Comparison of ENCODE assay signal across 8 mouse cellular contexts in the genomic region with DNA sequence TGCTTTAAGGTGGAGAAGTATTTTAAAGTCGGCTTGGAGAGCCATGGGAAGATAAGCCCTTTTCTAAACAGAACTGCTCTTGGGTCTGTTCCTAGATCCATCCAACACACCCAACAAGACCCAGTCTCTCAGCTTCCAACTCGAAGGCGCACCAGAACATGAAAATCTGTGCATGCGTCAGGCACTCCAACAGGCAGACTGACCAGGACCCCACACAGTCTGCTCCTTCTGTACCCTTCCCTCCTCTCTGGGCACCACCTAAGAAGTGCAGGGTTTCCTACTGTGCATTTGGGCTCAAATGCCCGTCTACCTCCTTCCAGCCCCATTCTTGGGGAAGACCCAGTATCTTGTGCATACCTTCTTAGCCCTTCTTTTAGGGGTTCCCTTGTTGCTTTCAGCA. TPM values are rescaled to one million over a fixed set of nuclear protein-coding genes. Genes with fewer than 3 reads are reported as not detected.
A peak's percentile ranks its signal among the peaks of the same experiment; 100 is the strongest.
DNase-seq lines count a peak whose midpoint lies in the region; ATAC-seq and TF ChIP-seq lines count a peak whose summit lies in the region.

No protein-coding gene starts in this region.

- H3K9ac ChIP-seq in heart, embryonic 12.5 days, result peak overlapping the region; percentile 70
- H3K9ac ChIP-seq in forebrain, embryonic 16.5 days (replicated peaks; ENCODE audit: low read depth, low read length), result peak overlapping the region; percentile 71
- peak overlapping the region; percentile 28; the same call in 1 of the 2 replicates for H3K9ac ChIP-seq in liver, postnatal 0 days (replicated peaks)

- DNase-seq in heart, postnatal 36 days, result no peak
- no peak for DNase-seq in G1E (ENCODE audit: low spot score)
- no peak for DNase-seq in liver, postnatal 0 days
- DNase-seq in thymus, postnatal 10 days (ENCODE audit: low spot score in 2 of 2), result no peak
- no peak for DNase-seq in embryo, embryonic 10 days (ENCODE audit: low spot score)
- no peak for DNase-seq in retina, embryonic 14.5 days (ENCODE audit: low spot score)

- H3K27ac ChIP-seq in heart, embryonic 12.5 days (ENCODE audit: poor library complexity, severe bottlenecking), result 0 out of 2 replicates have a peak overlapping the region, but pooled peaks have one; percentile 1
- peak overlapping the region; percentile 70 for H3K27ac ChIP-seq in forebrain, embryonic 16.5 days (ENCODE audit: low read length)
- H3K27ac ChIP-seq in liver, postnatal 0 days (ENCODE audit: low read depth), result no peak overlapping the region

- H3K36me3 ChIP-seq in heart, embryonic 12.5 days, result peaks cover 38% of the 10 kb centered on the region
- H3K36me3 ChIP-seq in G1E (replicated peaks), result peaks cover 76% of the 10 kb centered on the region
- peaks cover 7% of the 10 kb centered on the region for H3K36me3 ChIP-seq in forebrain, embryonic 16.5 days (ENCODE audit: control insufficient read depth, insufficient read depth)
- peaks cover 24% of the 10 kb centered on the region for H3K36me3 ChIP-seq in liver, postnatal 0 days (replicated peaks; ENCODE audit: insufficient read depth, low read length)

- WGBS in heart, embryonic 12.5 days, result 39% methylated on average over 5 of the region's 5 CpGs
- WGBS in forebrain, embryonic 16.5 days, result 17% methylated on average over 5 of the region's 5 CpGs
- WGBS in liver, postnatal 0 days (ENCODE audit: insufficient replicate concordance), result 55% methylated on average over 5 of the region's 5 CpGs

- TF ChIP-seq CTCF in G1E (IDR thresholded peaks at IDR 0.05; ENCODE audit: low read depth, low read length), result no peak
- no peak for TF ChIP-seq CTCF in liver, postnatal 0 days (IDR thresholded peaks at IDR 0.05; ENCODE audit: low read depth)

- no peaks in the 10 kb centered on the region for H3K27me3 ChIP-seq in heart, embryonic 12.5 days (replicated peaks)
- no peaks in the 10 kb centered on the region for H3K27me3 ChIP-seq in G1E (ENCODE audit: insufficient read depth, low read length)
- no peaks in the 10 kb centered on the region for H3K27me3 ChIP-seq in forebrain, embryonic 16.5 days (replicated peaks; ENCODE audit: control insufficient read depth, insufficient read depth, low read length)
- no peaks in the 10 kb centered on the region for H3K27me3 ChIP-seq in liver, postnatal 0 days (ENCODE audit: insufficient read depth, low read length)

- H3K9me3 ChIP-seq in heart, embryonic 12.5 days (replicated peaks), result no peaks in the 10 kb centered on the region
- H3K9me3 ChIP-seq in G1E (replicated peaks), result no peaks in the 10 kb centered on the region
- no peaks in the 10 kb centered on the region for H3K9me3 ChIP-seq in forebrain, embryonic 16.5 days (ENCODE audit: control insufficient read depth, low read length)
- no peaks in the 10 kb centered on the region for H3K9me3 ChIP-seq in liver, postnatal 0 days (ENCODE audit: low read length)

- no peak for ATAC-seq in heart, embryonic 12.5 days (ENCODE audit: insufficient number of reproducible peaks, low FRiP score)
- no peak for ATAC-seq in G1E (ENCODE audit: extremely low read depth, insufficient number of reproducible peaks, low FRiP score, poor library complexity, severe bottlenecking)
- ATAC-seq in forebrain, embryonic 16.5 days, result no peak
- ATAC-seq in liver, postnatal 0 days, result no peak

- peak overlapping the region; percentile 42 for H3K4me3 ChIP-seq in heart, embryonic 12.5 days
- H3K4me3 ChIP-seq in G1E (ENCODE audit: low read depth, low read length), result peak overlapping the region; percentile 72
- H3K4me3 ChIP-seq in forebrain, embryonic 16.5 days (replicated peaks; ENCODE audit: low read length), result peak overlapping the region; percentile 51
- peak overlapping the region; percentile 17 for H3K4me3 ChIP-seq in liver, postnatal 0 days (ENCODE audit: low read depth, low read length)

- intact Hi-C loops in heart, postnatal 36 days (cut with DNase I), result loop anchor here (10.0 kb wide), 1 partner anchor 454 kb away; a partner anchor contains a TSS

- peaks cover 59% of the 10 kb centered on the region for H3K4me1 ChIP-seq in heart, embryonic 12.5 days (replicated peaks)
- H3K4me1 ChIP-seq in G1E (ENCODE audit: insufficient read depth, low read depth, low read length), result peaks cover 88% of the 10 kb centered on the region
- H3K4me1 ChIP-seq in forebrain, embryonic 16.5 days (replicated peaks; ENCODE audit: control insufficient read depth, insufficient read depth, low read length), result peaks cover 81% of the 10 kb centered on the region
- peaks cover 61% of the 10 kb centered on the region for H3K4me1 ChIP-seq in liver, postnatal 0 days (ENCODE audit: insufficient read depth)

- no peak for TF ChIP-seq EP300 in liver, postnatal 0 days (IDR thresholded peaks at IDR 0.05; ENCODE audit: low read depth)

- H3K4me2 ChIP-seq in heart, embryonic 12.5 days, result peak overlapping the region; percentile 87
- peak overlapping the region; percentile 71 for H3K4me2 ChIP-seq in forebrain, embryonic 16.5 days (ENCODE audit: low read length)
- H3K4me2 ChIP-seq in liver, postnatal 0 days (ENCODE audit: low read depth, low read length), result peak overlapping the region; percentile 68

RNA-seq across cellular contexts. Expression of a gene that starts 0.4 kb away (rescaled TPM):
- 50.8 and 60.9 TPM in 2 replicates for polyA plus RNA-seq in heart, embryonic 12.5 days (2016; fragmentation: Nextera tagmentation; extraction: Ambion mirVana)
- total RNA-seq in heart, postnatal 36 days (2021), result 10 to 100 TPM; 25.2 to 28.6 TPM
- 21.4 and 35.9 TPM in 2 replicates for total RNA-seq in G1E (2014; fragmentation: Nextera tagmentation)
- 0.93 and 9.2 TPM in 2 replicates for total RNA-seq in G1E (2017)
- polyA plus RNA-seq in G1E (2012), result 128 and 159 TPM in 2 replicates
- polyA plus RNA-seq in forebrain, embryonic 16.5 days (2015; fragmentation: Nextera tagmentation; extraction: Ambion mirVana), result 54.8 and 74.1 TPM in 2 replicates
- 4.5 and 7.8 TPM in 2 replicates for polyA plus RNA-seq in liver, postnatal 0 days (2015; fragmentation: Nextera tagmentation; extraction: Ambion mirVana)

RNA-seq across cellular contexts. Expression of a gene that starts 0.5 kb away (rescaled TPM):
- 1.9 and 3.3 TPM in 2 replicates for polyA plus RNA-seq in heart, embryonic 12.5 days (2016; fragmentation: Nextera tagmentation; extraction: Ambion mirVana)
- total RNA-seq in heart, postnatal 36 days (2021), result 1 to 10 TPM in 1 of 2 experiments, under 1 TPM in 1; 0.57 to 1.2 TPM
- total RNA-seq in G1E (2014; fragmentation: Nextera tagmentation) (6.4 and 13.6 TPM in 2 replicates), G1E (2017) (0.35 TPM in 1 of 2 replicates, not detected in the other)
- 1.5 and 2.0 TPM in 2 replicates for polyA plus RNA-seq in G1E (2012)
- 21.1 and 29.9 TPM in 2 replicates for polyA plus RNA-seq in forebrain, embryonic 16.5 days (2015; fragmentation: Nextera tagmentation; extraction: Ambion mirVana)
- polyA plus RNA-seq in liver, postnatal 0 days (2015; fragmentation: Nextera tagmentation; extraction: Ambion mirVana), result 0.18 TPM in 1 of 2 replicates, not detected in the other

RNA-seq across cellular contexts. Expression of a gene that starts 3.3 kb away (rescaled TPM):
- polyA plus RNA-seq in heart, embryonic 12.5 days (2016; fragmentation: Nextera tagmentation; extraction: Ambion mirVana), result 19.3 and 31.4 TPM in 2 replicates
- 10 to 100 TPM in 1 of 2 experiments, not detected in 1; 11.8 TPM for total RNA-seq in heart, postnatal 36 days (2021)
- total RNA-seq in G1E (2014; fragmentation: Nextera tagmentation), result 36.2 and 40.1 TPM in 2 replicates
- 46.5 and 51.2 TPM in 2 replicates for total RNA-seq in G1E (2017)
- 30.4 and 56.1 TPM in 2 replicates for polyA plus RNA-seq in G1E (2012)
- 22.9 and 39.8 TPM in 2 replicates for polyA plus RNA-seq in forebrain, embryonic 16.5 days (2015; fragmentation: Nextera tagmentation; extraction: Ambion mirVana)
- 12.2 and 13.8 TPM in 2 replicates for polyA plus RNA-seq in liver, postnatal 0 days (2015; fragmentation: Nextera tagmentation; extraction: Ambion mirVana)

RNA-seq across cellular contexts. Expression of a gene that starts 4.2 kb away (rescaled TPM):
- polyA plus RNA-seq in heart, embryonic 12.5 days (2016; fragmentation: Nextera tagmentation; extraction: Ambion mirVana), result not detected in 2 replicates
- not detected for total RNA-seq in heart, postnatal 36 days (2021)
- not detected in 2 replicates for total RNA-seq in G1E (2014; fragmentation: Nextera tagmentation)
- total RNA-seq in G1E (2017), result 1.0 TPM in 1 of 2 replicates, not detected in the other
- polyA plus RNA-seq in G1E (2012), result 4.6 and 6.2 TPM in 2 replicates
- not detected in 2 replicates for polyA plus RNA-seq in forebrain, embryonic 16.5 days (2015; fragmentation: Nextera tagmentation; extraction: Ambion mirVana)
- polyA plus RNA-seq in liver, postnatal 0 days (2015; fragmentation: Nextera tagmentation; extraction: Ambion mirVana), result 0.26 TPM in 1 of 2 replicates, not detected in the other

RNA-seq across cellular contexts. Expression of a gene that starts 6.1 kb away (rescaled TPM):
- polyA plus RNA-seq in heart, embryonic 12.5 days (2016; fragmentation: Nextera tagmentation; extraction: Ambion mirVana), result 12.0 TPM in 2 replicates
- 10 to 100 TPM; 53.5 to 57.7 TPM for total RNA-seq in heart, postnatal 36 days (2021)
- total RNA-seq in G1E (2014; fragmentation: Nextera tagmentation) (5.9 and 10.6 TPM in 2 replicates), G1E (2017) (22.8 and 28.0 TPM in 2 replicates)
- polyA plus RNA-seq in G1E (2012), result 13.7 and 13.9 TPM in 2 replicates
- polyA plus RNA-seq in forebrain, embryonic 16.5 days (2015; fragmentation: Nextera tagmentation; extraction: Ambion mirVana), result 3.0 and 3.7 TPM in 2 replicates
- 10.5 and 10.9 TPM in 2 replicates for polyA plus RNA-seq in liver, postnatal 0 days (2015; fragmentation: Nextera tagmentation; extraction: Ambion mirVana)

Comparison
In these comparisons a context has a peak if more than half of its experiments do, and no peak if none do; other contexts are left out.
1. H3K4me3 ChIP-seq: peak in every context shown above with its lines; median percentile 72 in G1E; 51 in forebrain, embryonic 16.5 days; 42 in heart, embryonic 12.5 days; 17 in liver, postnatal 0 days.